Mouse (Mus musculus): ENCODE measurements at regions not wholly inside any gene's neighbourhood (a gene's known extent, or its start where the extent isn't known, plus 50 kb on each side); places are given as distances from the start of the nearest gene placed in this dataset.

GRCm38 (mm10) chr8:87035996-87036395 lies 150.9 kb upstream of the N4bp1 start:
- no peak overlapping the region for H3K27ac ChIP-seq (ENCODE audit: low read depth, low read length)

GRCm38 (mm10) chr8:87028171-87028570 lies 143.1 kb upstream of the N4bp1 start:
- no peaks in the 10 kb centered on the region for H3K9me3 ChIP-seq (ENCODE audit: control insufficient read depth, low read length)
- ATAC-seq (replicated peaks; ENCODE audit: low FRiP score) (no peak), DNase-seq (ENCODE audit: low spot score) (no peak)
- no peaks in the 10 kb centered on the region for H3K4me1 ChIP-seq (replicated peaks; ENCODE audit: control insufficient read depth, insufficient read depth, low read length)
- no peak overlapping the region for H3K4me3 ChIP-seq (ENCODE audit: low read depth, low read length)
- WGBS, result 83% methylated on average over 1 of the region's 1 CpGs
- no peaks in the 10 kb centered on the region for H3K27me3 ChIP-seq (ENCODE audit: control insufficient read depth, insufficient read depth, low read length)
- H3K9ac ChIP-seq (ENCODE audit: low read length), result no peak overlapping the region
- no peak overlapping the region for H3K27ac ChIP-seq (ENCODE audit: low read depth, low read length)
- H3K36me3 ChIP-seq (ENCODE audit: control insufficient read depth, insufficient read depth, low read length), result no peaks in the 10 kb centered on the region
- H3K4me2 ChIP-seq (ENCODE audit: low read depth, low read length, severe bottlenecking), result no peak overlapping the region

More at GRCm38 (mm10) chr8:87035996-87036395, 150.9 kb upstream of the N4bp1 start:
- H3K4me3 ChIP-seq (ENCODE audit: low read depth, low read length), result no peak overlapping the region
- no peak for DNase-seq (ENCODE audit: low spot score)
- peaks cover 4% of the 10 kb centered on the region for H3K27me3 ChIP-seq (ENCODE audit: control insufficient read depth, insufficient read depth, low read length)
- H3K4me1 ChIP-seq (replicated peaks; ENCODE audit: control insufficient read depth, insufficient read depth, low read length), result peaks cover 7% of the 10 kb centered on the region
- H3K9me3 ChIP-seq (ENCODE audit: control insufficient read depth, low read length), result no peaks in the 10 kb centered on the region
- no peak for ATAC-seq (replicated peaks; ENCODE audit: low FRiP score)
- no peaks in the 10 kb centered on the region for H3K36me3 ChIP-seq (ENCODE audit: control insufficient read depth, insufficient read depth, low read length)
- WGBS, result 87% methylated on average over 10 of the region's 10 CpGs
- no peak overlapping the region for H3K9ac ChIP-seq (ENCODE audit: low read length)
- H3K4me2 ChIP-seq (ENCODE audit: low read depth, low read length, severe bottlenecking), result no peak overlapping the region

GRCm38 (mm10) chr8:87025946-87026345 lies 140.9 kb upstream of the N4bp1 start:
- 63% methylated on average over 1 of the region's 1 CpGs for WGBS
- Histone ChIP-seq H3K36me3 (ENCODE audit: control insufficient read depth, insufficient read depth, low read length) (no peaks in the 10 kb centered on the region), H3K27me3 (ENCODE audit: control insufficient read depth, insufficient read depth, low read length) (no peaks in the 10 kb centered on the region), H3K9me3 (ENCODE audit: control insufficient read depth, low read length) (no peaks in the 10 kb centered on the region), H3K4me3 (ENCODE audit: low read depth, low read length) (no peak overlapping the region), H3K9ac (ENCODE audit: low read length) (no peak overlapping the region), H3K27ac (ENCODE audit: low read depth, low read length) (no peak overlapping the region), H3K4me1 (replicated peaks; ENCODE audit: control insufficient read depth, insufficient read depth, low read length) (no peaks in the 10 kb centered on the region), H3K4me2 (ENCODE audit: low read depth, low read length, severe bottlenecking) (no peak overlapping the region)
- no peak for DNase-seq (ENCODE audit: low spot score)
- ATAC-seq (replicated peaks; ENCODE audit: low FRiP score), result no peak

GRCm38 (mm10) chr8:87019795-87020194 lies 134.7 kb upstream of the N4bp1 start:
- Histone ChIP-seq H3K9ac (ENCODE audit: low read length) (no peak overlapping the region), H3K4me2 (ENCODE audit: low read depth, low read length, severe bottlenecking) (no peak overlapping the region), H3K4me1 (replicated peaks; ENCODE audit: control insufficient read depth, insufficient read depth, low read length) (no peaks in the 10 kb centered on the region), H3K36me3 (ENCODE audit: control insufficient read depth, insufficient read depth, low read length) (no peaks in the 10 kb centered on the region), H3K27me3 (ENCODE audit: control insufficient read depth, insufficient read depth, low read length) (no peaks in the 10 kb centered on the region), H3K27ac (ENCODE audit: low read depth, low read length) (no peak overlapping the region), H3K4me3 (ENCODE audit: low read depth, low read length) (no peak overlapping the region), H3K9me3 (ENCODE audit: control insufficient read depth, low read length) (no peaks in the 10 kb centered on the region)
- DNase-seq (ENCODE audit: low spot score) (no peak), ATAC-seq (replicated peaks; ENCODE audit: low FRiP score) (no peak)
- 89% methylated on average over 3 of the region's 3 CpGs for WGBS

GRCm38 (mm10) chr8:86975546-86975945 lies 90.5 kb upstream of the N4bp1 start:
- no peaks in the 10 kb centered on the region for H3K36me3 ChIP-seq (ENCODE audit: control insufficient read depth, insufficient read depth, low read length)
- no peak overlapping the region for H3K4me3 ChIP-seq (ENCODE audit: low read depth, low read length)
- ATAC-seq (replicated peaks; ENCODE audit: low FRiP score), result no peak
- no peaks in the 10 kb centered on the region for H3K9me3 ChIP-seq (ENCODE audit: control insufficient read depth, low read length)
- 86% methylated on average over 1 of the region's 1 CpGs for WGBS
- DNase-seq (ENCODE audit: low spot score), result no peak
- no peak overlapping the region for H3K27ac ChIP-seq (ENCODE audit: low read depth, low read length)
- no peaks in the 10 kb centered on the region for H3K27me3 ChIP-seq (ENCODE audit: control insufficient read depth, insufficient read depth, low read length)
- H3K9ac ChIP-seq (ENCODE audit: low read length), result no peak overlapping the region
- H3K4me1 ChIP-seq (replicated peaks; ENCODE audit: control insufficient read depth, insufficient read depth, low read length), result no peaks in the 10 kb centered on the region
- H3K4me2 ChIP-seq (ENCODE audit: low read depth, low read length, severe bottlenecking), result no peak overlapping the region

GRCm38 (mm10) chr8:86971736-86972135 lies 86.7 kb upstream of the N4bp1 start:
- Histone ChIP-seq H3K9me3 (ENCODE audit: control insufficient read depth, low read length) (no peaks in the 10 kb centered on the region; the same call in 1 of the 2 replicates), H3K9ac (ENCODE audit: low read length) (no peak overlapping the region), H3K4me1 (replicated peaks; ENCODE audit: control insufficient read depth, insufficient read depth, low read length) (no peaks in the 10 kb centered on the region), H3K27me3 (ENCODE audit: control insufficient read depth, insufficient read depth, low read length) (no peaks in the 10 kb centered on the region), H3K4me2 (ENCODE audit: low read depth, low read length, severe bottlenecking) (no peak overlapping the region), H3K4me3 (ENCODE audit: low read depth, low read length) (no peak overlapping the region), H3K27ac (ENCODE audit: low read depth, low read length) (no peak overlapping the region), H3K36me3 (ENCODE audit: control insufficient read depth, insufficient read depth, low read length) (no peaks in the 10 kb centered on the region)
- DNase-seq (ENCODE audit: low spot score) (no peak), ATAC-seq (replicated peaks; ENCODE audit: low FRiP score) (no peak)
- WGBS, result 94% methylated on average over 3 of the region's 3 CpGs

GRCm38 (mm10) chr8:86969051-86969450 lies 84.0 kb upstream of the N4bp1 start:
- H3K9ac ChIP-seq (ENCODE audit: low read length), result no peak overlapping the region
- H3K9me3 ChIP-seq (ENCODE audit: control insufficient read depth, low read length), result no peaks in the 10 kb centered on the region; the same call in 1 of the 2 replicates
- no peak overlapping the region for H3K4me2 ChIP-seq (ENCODE audit: low read depth, low read length, severe bottlenecking)
- H3K4me1 ChIP-seq (replicated peaks; ENCODE audit: control insufficient read depth, insufficient read depth, low read length), result no peaks in the 10 kb centered on the region
- WGBS, result 84% methylated on average over 2 of the region's 2 CpGs
- no peaks in the 10 kb centered on the region for H3K36me3 ChIP-seq (ENCODE audit: control insufficient read depth, insufficient read depth, low read length)
- no peaks in the 10 kb centered on the region for H3K27me3 ChIP-seq (ENCODE audit: control insufficient read depth, insufficient read depth, low read length)
- H3K27ac ChIP-seq (ENCODE audit: low read depth, low read length), result no peak overlapping the region
- no peak for ATAC-seq (replicated peaks; ENCODE audit: low FRiP score)
- no peak for DNase-seq (ENCODE audit: low spot score)
- no peak overlapping the region for H3K4me3 ChIP-seq (ENCODE audit: low read depth, low read length)

GRCm38 (mm10) chr8:86967891-86968311 lies 82.8 kb upstream of the N4bp1 start:
- Histone ChIP-seq H3K27ac (ENCODE audit: low read depth, low read length) (no peak overlapping the region), H3K4me2 (ENCODE audit: low read depth, low read length, severe bottlenecking) (no peak overlapping the region), H3K36me3 (ENCODE audit: control insufficient read depth, insufficient read depth, low read length) (no peaks in the 10 kb centered on the region), H3K27me3 (ENCODE audit: control insufficient read depth, insufficient read depth, low read length) (no peaks in the 10 kb centered on the region), H3K4me1 (replicated peaks; ENCODE audit: control insufficient read depth, insufficient read depth, low read length) (no peaks in the 10 kb centered on the region), H3K9me3 (ENCODE audit: control insufficient read depth, low read length) (no peaks in the 10 kb centered on the region; the same call in 1 of the 2 replicates), H3K4me3 (ENCODE audit: low read depth, low read length) (no peak overlapping the region), H3K9ac (ENCODE audit: low read length) (no peak overlapping the region)
- DNase-seq (ENCODE audit: low spot score) (no peak), ATAC-seq (replicated peaks; ENCODE audit: low FRiP score) (no peak)
- WGBS, result 16% methylated on average over 3 of the region's 3 CpGs
